Mouse (Mus musculus): Measurements from ENCODE around the gene Hs2st1.

Gene Hs2st1

DNA sequence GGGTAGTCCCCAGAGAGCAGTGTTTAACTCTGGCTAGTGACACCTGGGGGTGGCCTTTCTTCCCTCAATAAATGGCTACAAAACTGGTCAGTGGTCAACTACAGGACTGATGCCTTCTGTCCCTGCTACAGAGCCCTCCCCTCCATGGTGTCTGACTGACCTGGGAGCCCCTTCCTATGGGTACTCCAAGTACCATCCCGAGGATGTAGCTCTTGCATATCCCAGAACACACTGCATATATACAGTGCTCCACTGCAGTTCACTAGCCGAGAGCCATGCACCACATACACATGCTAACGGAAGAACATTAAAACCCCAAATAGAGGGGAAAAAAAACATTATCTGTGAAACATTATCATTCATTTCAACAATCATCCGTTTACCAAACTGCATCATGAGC is 61.6 kb downstream of the Hs2st1 start:
- peak; percentile 8 for DNase-seq (ENCODE audit: extremely low spot score, low spot score)

DNA sequence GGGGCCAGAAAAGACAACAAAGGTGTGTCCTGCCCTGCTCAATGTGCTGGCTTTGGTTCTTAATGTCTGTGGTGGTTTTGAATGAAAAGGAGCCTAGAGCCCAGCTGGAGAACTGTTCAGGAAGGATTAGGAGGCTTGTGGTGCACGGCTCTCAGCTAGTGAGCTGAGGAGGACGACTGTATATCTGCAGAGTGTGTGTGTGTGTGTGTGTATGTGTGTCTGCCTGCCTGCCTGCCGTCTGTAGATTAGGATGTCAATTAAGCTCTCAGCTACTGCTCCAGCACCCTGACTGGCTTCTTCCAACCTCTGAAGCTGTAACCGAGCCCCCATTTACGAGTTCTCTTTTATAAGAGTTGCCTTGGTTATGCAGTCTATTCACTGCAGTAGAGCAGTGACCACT is 62.1 kb downstream of the Hs2st1 start:
- DNase-seq (ENCODE audit: extremely low spot score, low spot score) = peak; percentile 6

GRCm38 (mm10) chr3:144506213-144506612 is 63.8 kb downstream of the Hs2st1 start:
- peak; percentile 38 for DNase-seq (ENCODE audit: extremely low spot score, low spot score)

- no peak for DNase-seq (ENCODE audit: extremely low spot score, low spot score)
Measured at GRCm38 (mm10) chr3:144501930-144502329, 68.1 kb downstream of the Hs2st1 start.

GRCm38 (mm10) chr3:144496762-144497161 is 73.2 kb downstream of the Hs2st1 start:
- peak; percentile 3 for DNase-seq (ENCODE audit: extremely low spot score, low spot score)

- DNase-seq (ENCODE audit: extremely low spot score, low spot score) = no peak
Measured at GRCm38 (mm10) chr3:144494838-144495237, 75.1 kb downstream of the Hs2st1 start.

GRCm38 (mm10) chr3:144488787-144489186 is 81.2 kb downstream of the Hs2st1 start:
- no peak for DNase-seq (ENCODE audit: extremely low spot score, low spot score)

DNA sequence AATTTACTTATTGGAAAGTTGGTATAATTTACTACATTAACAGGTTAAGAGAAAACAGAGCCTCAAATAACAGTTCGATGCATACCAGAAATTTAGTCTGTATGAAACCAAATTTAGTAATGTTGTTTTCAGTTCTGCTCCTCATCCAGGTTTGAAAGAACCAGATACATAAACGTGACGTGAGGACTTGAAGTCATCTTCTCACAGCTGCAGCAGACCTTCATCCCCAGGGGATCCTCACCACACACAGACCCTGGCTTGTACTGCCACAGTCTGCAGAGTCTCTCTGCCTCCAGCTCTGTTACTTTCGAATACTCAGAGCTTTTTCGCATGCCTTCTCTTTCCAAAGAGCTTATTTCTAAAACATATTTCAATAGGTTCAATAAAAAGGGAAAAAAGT is 89.4 kb downstream of the Hs2st1 start:
- DNase-seq (ENCODE audit: extremely low spot score, low spot score) = no peak

- DNase-seq (ENCODE audit: extremely low spot score, low spot score) = no peak
Measured at GRCm38 (mm10) chr3:144478427-144478794, 91.6 kb downstream of the Hs2st1 start.

DNA sequence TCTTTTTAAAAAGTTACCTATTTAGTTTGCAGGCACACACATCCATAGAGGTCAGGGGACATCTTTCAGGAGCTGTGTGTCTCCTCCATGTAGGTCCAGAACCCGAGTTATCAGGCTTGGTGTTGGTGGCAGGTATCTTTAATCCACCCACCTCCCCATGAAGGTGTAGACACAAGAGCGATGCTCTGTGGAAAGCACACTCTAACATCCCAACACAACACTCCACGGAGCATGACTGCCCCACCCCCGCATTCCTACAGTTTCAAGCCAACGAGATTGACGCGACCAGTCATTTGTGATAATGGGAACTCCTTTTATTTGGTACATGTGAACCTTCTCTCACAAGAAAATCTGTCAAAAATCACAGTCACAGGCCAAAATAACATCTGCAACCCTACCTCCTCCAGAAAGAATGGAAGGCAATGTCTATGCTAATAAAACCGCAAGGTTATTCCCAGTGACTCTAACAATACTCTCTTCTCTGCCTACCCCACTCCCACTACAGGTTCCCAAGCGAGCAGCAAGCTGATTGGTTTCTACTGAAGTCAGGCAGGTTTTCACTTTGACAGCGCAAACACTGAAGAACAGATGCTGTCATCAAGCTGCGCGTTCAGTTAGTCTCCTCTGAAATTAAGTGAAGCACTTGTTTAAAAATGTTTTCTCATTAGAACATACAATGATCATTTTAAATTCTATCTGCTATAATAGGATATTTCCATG is 92.1 kb downstream of the Hs2st1 start:
- no peak for DNase-seq (ENCODE audit: extremely low spot score, low spot score)

DNA sequence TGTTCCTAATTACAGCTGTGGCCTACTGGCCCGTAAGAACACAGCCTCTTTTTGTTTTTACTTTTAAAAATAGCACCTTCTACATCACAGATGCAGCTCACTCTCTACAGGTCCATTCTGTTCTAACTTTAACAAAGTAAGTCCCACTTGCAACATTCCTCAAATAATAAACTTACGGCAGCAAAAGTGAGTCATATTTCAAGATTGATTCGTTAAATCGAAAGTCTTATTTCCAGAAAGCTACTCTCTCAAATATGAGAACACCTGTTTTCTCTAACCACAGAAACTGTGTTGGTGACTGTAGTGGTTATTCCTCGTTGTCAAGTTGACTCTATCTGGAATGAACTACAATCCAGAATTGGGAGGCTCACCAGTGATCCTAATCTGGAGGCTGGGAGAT is 94.1 kb downstream of the Hs2st1 start:
- no peak for DNase-seq (ENCODE audit: extremely low spot score, low spot score)

DNA sequence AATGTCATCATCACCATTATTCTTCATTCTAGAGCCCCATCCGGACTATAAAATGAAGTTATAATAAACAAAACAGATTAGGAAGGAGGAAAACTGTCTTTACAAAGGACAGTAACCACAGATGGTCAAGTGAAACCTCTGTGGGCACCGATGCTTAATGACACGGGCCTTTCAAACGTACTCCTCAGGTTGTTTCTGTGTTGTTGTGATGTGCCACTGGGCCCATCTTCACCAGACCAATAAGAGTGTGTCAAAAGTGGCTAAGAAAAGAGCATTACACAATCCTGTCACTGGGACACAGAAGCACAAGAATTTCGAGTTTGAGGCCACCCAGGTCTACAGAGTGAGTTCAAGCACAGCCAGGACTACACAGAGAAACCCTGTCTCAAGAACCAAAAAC is 95.3 kb downstream of the Hs2st1 start:
- DNase-seq (ENCODE audit: extremely low spot score, low spot score) = no peak

DNA sequence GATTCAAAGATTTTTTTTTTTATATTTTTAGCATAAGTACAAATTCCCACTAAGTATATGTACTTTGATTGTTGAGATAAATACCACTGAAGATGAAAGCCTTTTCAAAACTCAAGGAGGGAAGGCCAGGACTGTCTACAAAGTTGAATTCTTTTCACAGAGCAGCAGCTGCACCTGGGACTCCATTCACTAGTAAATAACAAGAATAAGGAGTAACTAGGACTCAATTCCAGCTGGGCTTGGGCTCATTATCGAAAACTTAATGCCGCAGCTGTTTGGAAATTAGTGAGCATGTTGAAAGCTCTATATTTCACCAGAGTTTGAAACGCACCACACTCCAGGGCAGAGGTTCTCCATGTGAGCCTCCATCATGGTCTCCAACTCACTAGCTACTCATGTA is 98.0 kb downstream of the Hs2st1 start:
- no peak for DNase-seq (ENCODE audit: extremely low spot score, low spot score)

DNA sequence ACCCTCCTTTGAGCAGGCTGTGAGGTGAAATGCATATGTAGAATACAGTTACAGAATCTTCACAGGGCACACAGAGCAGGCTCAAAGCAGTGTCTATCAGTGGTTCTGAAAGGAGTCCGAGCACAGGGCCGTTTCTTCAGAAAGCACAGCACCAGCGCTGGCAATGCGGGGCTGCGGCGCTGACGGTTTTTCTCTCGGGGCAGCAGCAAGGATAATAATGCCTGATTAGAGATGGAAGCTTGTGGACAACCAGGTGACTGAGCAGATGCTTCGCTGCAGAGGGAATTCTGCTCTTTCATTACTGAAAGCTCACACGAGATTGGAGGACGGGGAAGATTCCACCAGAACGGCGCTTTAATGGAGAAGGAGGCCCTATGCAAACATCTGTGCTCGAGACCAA is 99.1 kb downstream of the Hs2st1 start:
- DNase-seq (ENCODE audit: extremely low spot score, low spot score) = no peak

DNA sequence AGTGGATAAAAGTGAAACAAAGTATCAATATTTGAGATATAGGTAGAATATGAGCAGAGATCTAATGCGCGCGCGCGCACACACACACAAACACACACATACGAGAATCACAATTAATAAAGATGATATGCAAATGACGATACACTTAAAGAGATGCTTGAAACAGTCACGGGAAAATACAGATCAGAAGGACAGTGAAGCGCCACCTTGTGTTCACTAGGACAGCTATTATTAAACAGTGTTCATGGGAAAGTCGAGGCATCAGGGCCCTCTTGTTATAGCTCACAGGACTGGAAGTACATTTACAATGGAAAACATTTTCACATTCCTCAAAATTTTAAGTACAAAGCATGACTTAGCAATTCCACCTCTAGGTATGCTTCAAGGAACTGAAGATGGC is 102.5 kb downstream of the Hs2st1 start:
- DNase-seq (ENCODE audit: extremely low spot score, low spot score) = no peak

DNA sequence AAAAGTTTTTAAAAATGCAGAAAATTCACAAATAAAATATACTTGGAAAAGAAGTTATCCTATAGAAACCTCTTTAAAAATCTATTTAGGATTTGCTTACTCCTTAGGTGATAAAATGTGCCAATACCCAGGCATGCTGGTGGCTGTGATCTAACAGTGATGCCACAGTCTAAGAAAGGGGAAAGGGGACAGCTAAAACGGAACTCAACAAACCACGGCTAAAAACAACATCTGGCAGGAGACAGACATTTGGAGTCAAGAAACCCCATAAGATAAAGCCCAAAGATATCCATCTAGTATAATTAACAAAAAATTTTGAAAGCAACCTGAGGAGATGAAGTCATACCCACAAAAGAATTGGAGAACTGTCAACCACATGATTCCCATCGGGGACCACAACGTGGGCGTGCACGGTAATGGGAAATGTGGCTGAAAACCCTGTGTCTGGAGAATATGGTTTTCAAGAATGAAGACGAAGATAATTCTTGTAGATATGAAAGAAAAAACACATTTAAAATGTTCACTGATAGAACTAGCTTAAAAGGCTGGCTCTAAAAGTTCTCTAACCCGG is 103.8 kb downstream of the Hs2st1 start:
- no peak for DNase-seq (ENCODE audit: extremely low spot score, low spot score)

- no peak for DNase-seq (ENCODE audit: extremely low spot score, low spot score)
Measured at GRCm38 (mm10) chr3:144462679-144463078, 107.3 kb downstream of the Hs2st1 start.

DNA sequence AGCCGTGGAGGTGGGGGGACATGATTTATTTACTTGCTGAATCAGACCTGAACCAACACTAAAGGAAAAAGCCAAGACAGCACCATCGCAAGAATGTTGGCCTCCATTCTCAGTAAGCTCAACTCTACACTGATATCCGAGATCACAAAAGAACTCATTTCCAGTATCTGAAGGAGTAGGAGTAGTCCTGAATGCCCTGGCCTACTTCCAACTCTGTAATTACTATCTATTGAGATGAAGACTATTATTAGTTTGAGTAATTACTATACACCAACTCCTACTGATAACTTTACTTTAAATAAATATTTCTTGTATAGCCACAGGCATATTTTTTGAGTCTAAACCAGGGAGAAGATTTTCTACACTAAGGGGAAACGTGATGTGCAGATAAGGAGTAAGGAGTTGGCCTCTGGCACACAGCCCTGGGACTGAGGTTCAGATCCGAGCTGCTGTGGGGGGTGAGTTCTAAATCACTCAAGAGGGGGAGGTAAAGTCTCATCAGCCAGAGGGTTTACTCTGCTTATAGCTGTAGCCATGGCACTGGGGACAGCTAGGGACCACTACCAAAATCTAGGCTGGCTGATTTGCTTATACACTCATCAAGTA is 109.7 kb downstream of the Hs2st1 start:
- no peak for DNase-seq (ENCODE audit: extremely low spot score, low spot score)

GRCm38 (mm10) chr3:144459285-144459697 is 110.7 kb downstream of the Hs2st1 start:
- DNase-seq (ENCODE audit: extremely low spot score, low spot score) = no peak

- DNase-seq (ENCODE audit: extremely low spot score, low spot score) = peak; percentile 47
Measured at GRCm38 (mm10) chr3:144453701-144454430, 116.1 kb downstream of the Hs2st1 start.

- DNase-seq (ENCODE audit: extremely low spot score, low spot score) = no peak
Measured at GRCm38 (mm10) chr3:144448977-144449376, 121.0 kb downstream of the Hs2st1 start.

DNA sequence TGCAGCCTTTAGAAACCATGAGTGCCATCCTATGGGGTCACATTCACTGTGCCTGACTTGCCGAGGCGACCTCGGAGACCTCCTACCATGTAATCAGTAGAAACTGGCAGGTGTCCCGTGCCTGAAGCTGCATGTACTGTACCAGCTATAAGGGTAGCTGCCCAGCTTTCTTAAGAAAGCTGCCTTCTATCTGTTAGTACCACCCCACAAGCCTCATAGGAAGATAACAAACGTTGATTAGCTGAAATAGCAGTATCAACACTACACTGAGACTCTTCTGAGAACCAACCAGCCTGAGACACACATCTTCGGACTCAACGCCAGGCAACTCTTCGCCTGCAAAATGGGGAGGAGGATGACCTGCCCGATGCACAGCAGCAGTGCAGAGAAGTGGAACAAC is 122.1 kb downstream of the Hs2st1 start:
- no peak for DNase-seq (ENCODE audit: extremely low spot score, low spot score)
